Mouse (Mus musculus): ENCODE data around the gene Rrh.

DNA sequence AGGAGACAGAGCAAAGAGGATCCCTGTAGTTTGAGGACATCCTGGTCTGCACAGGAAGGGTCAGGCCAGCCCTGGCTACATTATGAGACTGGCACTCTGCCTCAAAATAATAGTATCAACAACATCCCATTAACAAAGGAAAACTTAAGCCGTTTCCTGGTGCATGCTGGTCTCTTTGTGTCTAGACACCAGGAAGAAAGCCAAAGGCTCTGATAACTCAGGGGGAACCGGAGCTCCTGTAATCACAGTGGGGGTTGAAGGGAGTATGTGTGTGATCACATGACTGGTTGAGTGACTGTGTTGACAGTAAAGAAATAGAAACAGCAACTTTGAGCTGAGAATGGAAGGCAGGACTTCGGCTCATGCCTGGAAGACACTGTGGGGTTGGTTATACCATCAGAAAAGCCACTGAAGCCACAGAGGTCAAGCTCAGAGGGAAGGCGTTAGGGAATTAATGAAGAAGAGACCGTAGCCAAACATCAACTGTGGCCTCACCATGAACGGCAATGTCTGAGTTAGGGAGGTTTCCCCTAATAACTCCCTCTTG, 13.1 kb upstream of the Rrh start, which contains the start of gene Cfi:
- TF ChIP-seq CTCF (IDR thresholded peaks at IDR 0.05; ENCODE audit: borderline replicate concordance, extremely low read depth, insufficient read depth, insufficient read length) (no peak), POLR2A (IDR thresholded peaks at IDR 0.05; ENCODE audit: borderline replicate concordance, extremely low read depth, insufficient read depth, insufficient read length, poor library complexity, severe bottlenecking) (no peak)

All from brain, embryonic 14.5 days (tissue).